Mouse (Mus musculus) neural tube, embryonic 12.5 days (tissue): ENCODE measurements around the gene Fras1. TPM values are rescaled to one million over a fixed set of nuclear protein-coding genes. Genes with fewer than 3 reads are reported as not detected.

Experiments used
- ATAC-seq: fragments of 200-750 bp; cut with Nextera tagmentation; 2 replicates; pipeline ENCODE4 v1.8.0; 2017; ENCODE audit warnings: low read depth, mild to moderate bottlenecking, moderate TSS enrichment, moderate library complexity; ENCODE audit not compliant: low FRiP score
- H3K27ac ChIP-seq: fragments of 300-500 bp; sonication (generic); 2 replicates; pipeline ENCODE4 v1.5.1; 2016
- H3K27me3 ChIP-seq: fragments of 300-500 bp; sonication (generic); replicated peaks from 2 replicates; pipeline ENCODE4 v1.6.1; 2016; ENCODE audit warnings: mild to moderate bottlenecking
- H3K36me3 ChIP-seq: fragments of 300-500 bp; sonication (generic); 2 replicates; pipeline ENCODE4 v1.6.1; 2016; ENCODE audit warnings: mild to moderate bottlenecking
- H3K4me1 ChIP-seq: fragments of 300-500 bp; sonication (generic); 2 replicates; pipeline ENCODE4 v1.6.1; 2016
- H3K4me2 ChIP-seq: fragments of 300-500 bp; sonication (generic); replicated peaks from 2 replicates; pipeline ENCODE4 v1.6.1; 2016; ENCODE audit warnings: mild to moderate bottlenecking
- H3K4me3 ChIP-seq: fragments of 300-500 bp; sonication (generic); 2 replicates; pipeline ENCODE4 v1.5.1; 2016
- H3K9ac ChIP-seq: fragments of 300-500 bp; sonication (generic); 2 replicates; pipeline ENCODE4 v1.6.1; 2016; ENCODE audit warnings: mild to moderate bottlenecking
- H3K9me3 ChIP-seq: fragments of 300-500 bp; sonication (generic); 2 replicates; pipeline ENCODE4 v1.6.1; 2016; ENCODE audit warnings: mild to moderate bottlenecking
- WGBS: fragments of 180-500 bp; shearing (Covaris S2); methylation state at CpG from one replicate; pipeline ENCODE4 v1.1.7; 2016; 5-methylcytosine and 5-hydroxymethylcytosine counted together
- polyA plus RNA-seq: library from polyadenylated mRNA; unstranded; fragments of >200 nt; fragmentation: Nextera tagmentation; extraction: Ambion mirVana; gene quantifications from 2 replicates; pipeline ENCODE4 v1.2.1, GENCODE M21; 2016

The Fras1 gene
- polyA plus RNA-seq, 1 experiment from 2014 or later, result 4.9 TPM

GRCm38 (mm10) chr5:96502400-96502799 lies 128.6 kb downstream of the Fras1 start:
- no peak for ATAC-seq
- Histone ChIP-seq H3K9me3 (no peaks in the 10 kb centered on the region), H3K4me3 (no peak overlapping the region), H3K4me2 (no peak overlapping the region), H3K27me3 (no peaks in the 10 kb centered on the region), H3K4me1 (no peaks in the 10 kb centered on the region), H3K9ac (no peak overlapping the region), H3K27ac (no peak overlapping the region), H3K36me3 (no peaks in the 10 kb centered on the region)
- WGBS, result 78% methylated on average over 1 of the region's 1 CpGs

GRCm38 (mm10) chr5:96511005-96511404 lies 137.2 kb downstream of the Fras1 start:
- no peak for ATAC-seq

GRCm38 (mm10) chr5:96513327-96513726 lies 139.6 kb downstream of the Fras1 start:
- Histone ChIP-seq H3K9me3 (no peaks in the 10 kb centered on the region), H3K4me1 (no peaks in the 10 kb centered on the region), H3K27me3 (no peaks in the 10 kb centered on the region), H3K4me3 (no peak overlapping the region), H3K9ac (no peak overlapping the region), H3K4me2 (no peak overlapping the region), H3K27ac (no peak overlapping the region), H3K36me3 (no peaks in the 10 kb centered on the region)
- no peak for ATAC-seq
- 86% methylated on average over 4 of the region's 4 CpGs for WGBS

More at GRCm38 (mm10) chr5:96511005-96511404, 137.2 kb downstream of the Fras1 start:
- Histone ChIP-seq H3K4me3 (no peak overlapping the region), H3K4me1 (no peaks in the 10 kb centered on the region), H3K9ac (no peak overlapping the region), H3K27ac (no peak overlapping the region), H3K4me2 (no peak overlapping the region), H3K27me3 (no peaks in the 10 kb centered on the region), H3K36me3 (no peaks in the 10 kb centered on the region), H3K9me3 (no peaks in the 10 kb centered on the region)
- 85% methylated on average over 5 of the region's 5 CpGs for WGBS

GRCm38 (mm10) chr5:96515860-96516311 lies 142.1 kb downstream of the Fras1 start:
- WGBS, result 66% methylated on average over 3 of the region's 3 CpGs
- Histone ChIP-seq H3K4me3 (no peak overlapping the region), H3K9ac (no peak overlapping the region), H3K36me3 (no peaks in the 10 kb centered on the region), H3K4me2 (no peak overlapping the region), H3K27ac (no peak overlapping the region), H3K4me1 (no peaks in the 10 kb centered on the region), H3K9me3 (no peaks in the 10 kb centered on the region), H3K27me3 (no peaks in the 10 kb centered on the region)
- no peak for ATAC-seq

GRCm38 (mm10) chr5:96516329-96516728 lies 142.6 kb downstream of the Fras1 start:
- Histone ChIP-seq H3K4me2 (no peak overlapping the region), H3K9me3 (no peaks in the 10 kb centered on the region), H3K27me3 (no peaks in the 10 kb centered on the region), H3K4me3 (no peak overlapping the region), H3K36me3 (no peaks in the 10 kb centered on the region), H3K4me1 (no peaks in the 10 kb centered on the region), H3K27ac (no peak overlapping the region), H3K9ac (no peak overlapping the region)
- ATAC-seq, result no peak
- 81% methylated on average over 6 of the region's 6 CpGs for WGBS

GRCm38 (mm10) chr5:96521541-96521940 lies 147.8 kb downstream of the Fras1 start:
- 86% methylated on average over 9 of the region's 9 CpGs for WGBS
- Histone ChIP-seq H3K27me3 (no peaks in the 10 kb centered on the region), H3K4me1 (no peaks in the 10 kb centered on the region), H3K4me3 (no peak overlapping the region), H3K27ac (no peak overlapping the region), H3K9ac (no peak overlapping the region), H3K36me3 (no peaks in the 10 kb centered on the region), H3K4me2 (no peak overlapping the region), H3K9me3 (no peaks in the 10 kb centered on the region)
- no peak for ATAC-seq

- Histone ChIP-seq H3K4me3 (no peak overlapping the region), H3K9me3 (no peaks in the 10 kb centered on the region), H3K4me1 (no peaks in the 10 kb centered on the region), H3K27me3 (no peaks in the 10 kb centered on the region), H3K9ac (no peak overlapping the region), H3K36me3 (no peaks in the 10 kb centered on the region), H3K4me2 (no peak overlapping the region), H3K27ac (no peak overlapping the region)
- WGBS, result 82% methylated on average over 5 of the region's 5 CpGs
- ATAC-seq, result no peak
These were observed 149.2 kb downstream of the Fras1 start for GRCm38 (mm10) chr5:96522909-96523409.

GRCm38 (mm10) chr5:96528296-96528695 lies 154.5 kb downstream of the Fras1 start:
- Histone ChIP-seq H3K27me3 (no peaks in the 10 kb centered on the region), H3K9ac (no peak overlapping the region), H3K4me2 (no peak overlapping the region), H3K4me1 (no peaks in the 10 kb centered on the region), H3K9me3 (no peaks in the 10 kb centered on the region), H3K4me3 (no peak overlapping the region), H3K27ac (no peak overlapping the region), H3K36me3 (no peaks in the 10 kb centered on the region)
- ATAC-seq, result no peak
- WGBS, result 45% methylated on average over 7 of the region's 7 CpGs

- no peak overlapping the region for H3K9ac ChIP-seq
- H3K9me3 ChIP-seq, result no peaks in the 10 kb centered on the region
- no peak overlapping the region for H3K27ac ChIP-seq
- WGBS, result 90% methylated on average over 3 of the region's 3 CpGs
- H3K36me3 ChIP-seq, result no peaks in the 10 kb centered on the region
- H3K4me2 ChIP-seq, result no peak overlapping the region
- H3K27me3 ChIP-seq, result no peaks in the 10 kb centered on the region
- H3K4me3 ChIP-seq, result no peak overlapping the region
- H3K4me1 ChIP-seq, result no peaks in the 10 kb centered on the region
- ATAC-seq, result no peak
These were observed 156.8 kb downstream of the Fras1 start for GRCm38 (mm10) chr5:96530516-96530915.

- Histone ChIP-seq H3K4me2 (no peak overlapping the region), H3K9ac (no peak overlapping the region), H3K9me3 (no peaks in the 10 kb centered on the region), H3K4me3 (no peak overlapping the region), H3K27ac (no peak overlapping the region), H3K36me3 (no peaks in the 10 kb centered on the region), H3K27me3 (no peaks in the 10 kb centered on the region), H3K4me1 (no peaks in the 10 kb centered on the region)
- no peak for ATAC-seq
These were observed 158.2 kb downstream of the Fras1 start for GRCm38 (mm10) chr5:96531962-96532361.

GRCm38 (mm10) chr5:96536527-96536926 lies 162.8 kb downstream of the Fras1 start:
- 83% methylated on average over 3 of the region's 3 CpGs for WGBS
- Histone ChIP-seq H3K27ac (no peak overlapping the region), H3K4me1 (no peaks in the 10 kb centered on the region), H3K4me2 (no peak overlapping the region), H3K9ac (no peak overlapping the region), H3K36me3 (no peaks in the 10 kb centered on the region), H3K4me3 (no peak overlapping the region), H3K9me3 (no peaks in the 10 kb centered on the region), H3K27me3 (no peaks in the 10 kb centered on the region)
- ATAC-seq, result no peak

GRCm38 (mm10) chr5:96536937-96537336 lies 163.2 kb downstream of the Fras1 start:
- WGBS, result 94% methylated on average over 7 of the region's 7 CpGs
- no peak overlapping the region for H3K4me3 ChIP-seq
- no peak for ATAC-seq
- no peaks in the 10 kb centered on the region for H3K4me1 ChIP-seq
- no peaks in the 10 kb centered on the region for H3K27me3 ChIP-seq
- H3K9ac ChIP-seq, result no peak overlapping the region
- no peaks in the 10 kb centered on the region for H3K36me3 ChIP-seq
- no peak overlapping the region for H3K27ac ChIP-seq
- no peaks in the 10 kb centered on the region for H3K9me3 ChIP-seq
- H3K4me2 ChIP-seq, result no peak overlapping the region

GRCm38 (mm10) chr5:96544112-96544511 lies 170.4 kb downstream of the Fras1 start:
- Histone ChIP-seq H3K9ac (no peak overlapping the region), H3K4me3 (no peak overlapping the region), H3K27me3 (no peaks in the 10 kb centered on the region), H3K36me3 (no peaks in the 10 kb centered on the region), H3K9me3 (no peaks in the 10 kb centered on the region), H3K4me2 (no peak overlapping the region), H3K27ac (no peak overlapping the region), H3K4me1 (no peaks in the 10 kb centered on the region)
- no peak for ATAC-seq
- WGBS, result 96% methylated on average over 4 of the region's 4 CpGs
